Comparison of ENCODE assay signal across 9 mouse cellular contexts in genomic region chr11:97684766-97685165, GRCm38 (mm10). TPM values are rescaled to one million over a fixed set of nuclear protein-coding genes. Genes with fewer than 3 reads are reported as not detected.
DNase-seq lines count a peak whose midpoint lies in the region; ATAC-seq and TF ChIP-seq lines count a peak whose summit lies in the region.
"Had no signal": no experiment of that assay in that cellular context is flagged by ENCODE, and none has a peak within 500 bp of the region (broad histone marks: within the 10 kb centered on the region; RNA-seq: fewer than 3 reads in every experiment).

No protein-coding gene starts in this region.

- TF ChIP-seq POLR2A in lung, adult 2 months (IDR thresholded peaks at IDR 0.05; ENCODE audit: borderline replicate concordance, extremely low read depth, low read depth, low read length): peak; percentile 18; the same call in 1 of the 2 replicates

- no peak for TF ChIP-seq CTCF in lung, adult 2 months (IDR thresholded peaks at IDR 0.05; ENCODE audit: insufficient read depth, low read length)
- TF ChIP-seq CTCF in forebrain, postnatal 0 days (IDR thresholded peaks at IDR 0.05; ENCODE audit: low read depth): no peak

- H3K36me3 ChIP-seq in forebrain, postnatal 0 days (ENCODE audit: insufficient read depth): peaks cover 36% of the 10 kb centered on the region

- H3K9me3 ChIP-seq in forebrain, postnatal 0 days (ENCODE audit: low read length): no peaks in the 10 kb centered on the region

- peaks cover 21% of the 10 kb centered on the region for H3K4me1 ChIP-seq in lung, adult 2 months (ENCODE audit: control insufficient read depth, insufficient read depth, low read length)
- no peaks in the 10 kb centered on the region for H3K4me1 ChIP-seq in forebrain, postnatal 0 days (ENCODE audit: insufficient read depth)

- peak; percentile 60 for DNase-seq in cerebellum, adult 9-11 months
- DNase-seq in cerebellum, postnatal 4 days (ENCODE audit: low spot score in 2 of 2): no peak
- no peak for DNase-seq in lung, adult 2 months
- DNase-seq in lung, postnatal 25 days (ENCODE audit: low spot score): no peak
- no peak for DNase-seq in forebrain, postnatal 0 days
- peak; percentile 23 to 47 for DNase-seq in kidney, postnatal 36 days
- DNase-seq in layer of hippocampus, adult 9-10 months (ENCODE audit: low spot score): no peak
- DNase-seq in cerebellum, adult 11 months: no peak
- DNase-seq: layer of hippocampus, adult 9-11 months had no signal

- no peak overlapping the region for H3K4me2 ChIP-seq in forebrain, postnatal 0 days (ENCODE audit: low read depth)

- H3K4me3 ChIP-seq in lung, adult 2 months (replicated peaks; ENCODE audit: extremely low read depth, low read depth, low read length): no peak overlapping the region
- H3K4me3 ChIP-seq in forebrain, postnatal 0 days (ENCODE audit: low read depth, low read length): no peak overlapping the region

- WGBS in lung, adult 2 months: 33% methylated on average over 7 of the region's 7 CpGs
- 47% methylated on average over 7 of the region's 7 CpGs for WGBS in forebrain, postnatal 0 days

- 0 out of 2 replicates have a peak overlapping the region, but pooled peaks have one; percentile 1 for H3K27ac ChIP-seq in forebrain, postnatal 0 days (ENCODE audit: low read depth, low read length)

- H3K27me3 ChIP-seq in forebrain, postnatal 0 days (ENCODE audit: insufficient read depth, low read length): no peaks in the 10 kb centered on the region

- ATAC-seq in forebrain, postnatal 0 days: no peak

- H3K9ac ChIP-seq in forebrain, postnatal 0 days: no peak overlapping the region

RNA-seq across cellular contexts. Expression of gene Cisd3, which starts 0.9 kb away (rescaled TPM):
- 26.4 and 34.0 TPM in 2 replicates for polyA plus RNA-seq in lung, adult 2 months (2012; rRNA removed)
- 14.4 and 15.5 TPM in 2 replicates for total RNA-seq in forebrain, postnatal 0 days (2014; rRNA removed)
- polyA plus RNA-seq in forebrain, postnatal 0 days (2015; fragmentation: Nextera tagmentation; extraction: Ambion mirVana): 27.2 and 27.8 TPM in 2 replicates

RNA-seq across cellular contexts. Expression of gene Pcgf2, which starts 15.5 kb away (rescaled TPM):
- 65.9 and 81.9 TPM in 2 replicates for polyA plus RNA-seq in lung, adult 2 months (2012; rRNA removed)
- 13.0 and 21.9 TPM in 2 replicates for total RNA-seq in forebrain, postnatal 0 days (2014; rRNA removed)
- 10.0 and 12.6 TPM in 2 replicates for polyA plus RNA-seq in forebrain, postnatal 0 days (2015; fragmentation: Nextera tagmentation; extraction: Ambion mirVana)

RNA-seq across cellular contexts. Expression of gene Psmb3, which starts 18.4 kb away (rescaled TPM):
- 214 and 264 TPM in 2 replicates for polyA plus RNA-seq in lung, adult 2 months (2012; rRNA removed)
- 322 and 350 TPM in 2 replicates for total RNA-seq in forebrain, postnatal 0 days (2014; rRNA removed)
- 499 and 621 TPM in 2 replicates for polyA plus RNA-seq in forebrain, postnatal 0 days (2015; fragmentation: Nextera tagmentation; extraction: Ambion mirVana)

RNA-seq across cellular contexts. Expression of gene Mllt6, which starts 21.6 kb away (rescaled TPM):
- 65.9 and 79.6 TPM in 2 replicates for polyA plus RNA-seq in lung, adult 2 months (2012; rRNA removed)
- total RNA-seq in forebrain, postnatal 0 days (2014; rRNA removed): 42.2 and 48.1 TPM in 2 replicates
- polyA plus RNA-seq in forebrain, postnatal 0 days (2015; fragmentation: Nextera tagmentation; extraction: Ambion mirVana): 1.7 TPM in 2 replicates

RNA-seq across cellular contexts. Expression of gene Epop, which starts 55.3 kb away (rescaled TPM):
- polyA plus RNA-seq in lung, adult 2 months (2012; rRNA removed): 6.4 and 12.3 TPM in 2 replicates
- 5.0 and 6.8 TPM in 2 replicates for total RNA-seq in forebrain, postnatal 0 days (2014; rRNA removed)
- polyA plus RNA-seq in forebrain, postnatal 0 days (2015; fragmentation: Nextera tagmentation; extraction: Ambion mirVana): 3.6 and 4.1 TPM in 2 replicates

Comparison
In these comparisons a context has a peak if more than half of its experiments do, and no peak if none do; other contexts are left out.
1. DNase-seq: peak in cerebellum, adult 9-11 months (single experiment) and kidney, postnatal 36 days (2 of 2); none in cerebellum, postnatal 4 days (0 of 2), lung, adult 2 months (single experiment), lung, postnatal 25 days (single experiment), forebrain, postnatal 0 days (single experiment), layer of hippocampus, adult 9-10 months (single experiment) and cerebellum, adult 11 months (single experiment).